Comparison of ENCODE assay signal across 10 mouse cellular contexts in the genomic region with DNA sequence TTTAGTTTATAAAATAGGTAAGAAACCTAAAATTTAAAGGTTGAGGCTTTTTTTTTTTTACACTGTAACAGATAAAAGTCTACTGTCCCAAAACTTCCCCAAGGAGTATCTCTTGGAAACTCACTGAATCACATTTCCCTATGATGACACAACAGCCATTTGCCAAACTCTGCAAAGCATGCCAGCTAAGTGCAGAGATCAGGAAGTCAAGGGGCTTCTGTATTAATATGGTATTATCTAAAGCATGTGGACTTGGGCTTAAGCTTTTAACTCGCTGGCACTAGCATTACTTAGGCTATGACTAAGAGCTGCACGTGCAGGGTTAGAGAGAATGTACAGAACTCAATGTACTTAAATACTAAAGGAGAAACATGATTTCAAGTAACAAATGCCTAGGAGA.
"Had no signal": no experiment of that assay in that cellular context is flagged by ENCODE, and none has a peak within 500 bp of the region (broad histone marks: within the 10 kb centered on the region; RNA-seq: fewer than 3 reads in every experiment).

No protein-coding gene starts in this region.

- DNase-seq: kidney, adult 8-10 months; kidney, postnatal 10 days; kidney, postnatal 36 days; left cerebral cortex, postnatal 4 days; liver, embryonic 13.5 days; lung, adult 2 months; lung, postnatal 14 days; thymus, adult 2 months; thymus, postnatal 14 days; thymus, postnatal 4 days had no signal
